Comparison of ENCODE assay signal across 12 mouse cellular contexts in the genomic region with DNA sequence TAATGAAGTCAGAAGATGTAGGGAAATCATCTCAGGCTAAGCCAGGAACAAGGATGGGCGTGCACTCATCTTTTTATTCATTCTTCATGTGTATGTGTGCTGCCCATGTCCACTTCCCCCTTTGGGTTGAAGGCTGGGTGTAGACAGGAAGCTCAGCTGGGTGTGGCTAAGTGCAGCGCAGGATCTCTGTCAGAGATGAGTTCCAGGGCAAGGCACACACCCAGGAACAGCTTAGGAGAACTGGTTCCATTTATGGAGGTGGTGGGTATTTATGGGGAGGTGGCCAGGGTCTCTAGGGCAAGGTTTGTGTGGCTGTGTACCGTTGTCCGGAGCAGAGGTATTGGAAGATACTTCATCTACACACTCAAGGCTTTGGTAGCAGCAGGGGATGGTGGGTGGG. TPM values are rescaled to one million over a fixed set of nuclear protein-coding genes. Genes with fewer than 3 reads are reported as not detected.
DNase-seq lines count a peak whose midpoint lies in the region.
"Had no signal": no experiment of that assay in that cellular context is flagged by ENCODE, and none has a peak within 500 bp of the region (broad histone marks: within the 10 kb centered on the region; RNA-seq: fewer than 3 reads in every experiment).

No protein-coding gene starts in this region.

- WGBS in limb, embryonic 10.5 days: 90% methylated on average over 4 of the region's 4 CpGs

- H3K36me3 ChIP-seq in limb, embryonic 10.5 days: no peaks in the 10 kb centered on the region
- H3K36me3 ChIP-seq: forebrain, embryonic 15.5 days had no signal

- H3K9me3 ChIP-seq in limb, embryonic 10.5 days (replicated peaks): no peaks in the 10 kb centered on the region
- H3K9me3 ChIP-seq: forebrain, embryonic 15.5 days had no signal

- intact Hi-C loops in heart, postnatal 25 days (cut with DNase I): no loop called here

- H3K4me3 ChIP-seq in limb, embryonic 10.5 days: no peak overlapping the region
- H3K4me3 ChIP-seq: forebrain, embryonic 15.5 days had no signal

- peaks cover 9% of the 10 kb centered on the region; the same call in 1 of the 2 replicates for H3K4me1 ChIP-seq in limb, embryonic 10.5 days
- H3K4me1 ChIP-seq: forebrain, embryonic 15.5 days had no signal

- no peaks in the 10 kb centered on the region for H3K27me3 ChIP-seq in limb, embryonic 10.5 days (ENCODE audit: low read depth, poor library complexity, severe bottlenecking)
- H3K27me3 ChIP-seq: forebrain, embryonic 15.5 days had no signal

- DNase-seq in thymus, postnatal 0 days (ENCODE audit: low spot score): peak; percentile 31
- no peak for DNase-seq in thymus, postnatal 4 days
- DNase-seq in heart, postnatal 25 days (ENCODE audit: low spot score): peak; percentile 12
- peak; percentile 79 for DNase-seq in lung, postnatal 36 days
- DNase-seq in frontal cortex, postnatal 25 days (ENCODE audit: low spot score in 2 of 2): no peak
- DNase-seq in limb, embryonic 10.5 days (ENCODE audit: low spot score): no peak
- no peak for DNase-seq in cerebellum, postnatal 36 days
- no peak for DNase-seq in frontal cortex, postnatal 36 days (ENCODE audit: low spot score in 2 of 2)
- DNase-seq: cerebellum, postnatal 14 days had no signal

- H3K27ac ChIP-seq in limb, embryonic 10.5 days: no peak overlapping the region
- H3K27ac ChIP-seq: forebrain, embryonic 15.5 days; hindbrain, embryonic 14.5 days; stomach, postnatal 0 days had no signal

RNA-seq across cellular contexts. Expression of a gene that starts 14.8 kb away (rescaled TPM):
- 159 and 167 TPM in 2 replicates for polyA plus RNA-seq in thymus, postnatal 0 days (2015; fragmentation: Nextera tagmentation; extraction: Ambion mirVana)
- 10 to 100 TPM; 42.0 to 43.7 TPM for total RNA-seq in heart, postnatal 25 days (2021)
- polyA plus RNA-seq in limb, embryonic 10.5 days (2016; fragmentation: Nextera tagmentation; extraction: Ambion mirVana): 152 TPM in 2 replicates

Comparison
In these comparisons a context has a peak if more than half of its experiments do, and no peak if none do; other contexts are left out.
1. DNase-seq: peak in thymus, postnatal 0 days (single experiment), heart, postnatal 25 days (single experiment) and lung, postnatal 36 days (single experiment); none in thymus, postnatal 4 days (single experiment), frontal cortex, postnatal 25 days (0 of 2), limb, embryonic 10.5 days (single experiment), cerebellum, postnatal 36 days (0 of 2) and frontal cortex, postnatal 36 days (0 of 2).